Mouse (Mus musculus): ENCODE data around the gene Kcnh6.

Kcnh6 gene

GRCm38 (mm10) chr11:106007821-106008220 lies at the start of gene Kcnh6:
Gene Kcnh6 (plus strand): TSS chr11:106008124.
- DNase-seq (ENCODE audit: low read depth, low spot score): no peak

GRCm38 (mm10) chr11:105958566-105958965 lies 49.4 kb upstream of the Kcnh6 start:
- no peak for DNase-seq (ENCODE audit: low read depth, low spot score)

- no peak for DNase-seq (ENCODE audit: low read depth, low spot score)
Observed at GRCm38 (mm10) chr11:105959355-105959754, 48.6 kb upstream of the Kcnh6 start.

DNA sequence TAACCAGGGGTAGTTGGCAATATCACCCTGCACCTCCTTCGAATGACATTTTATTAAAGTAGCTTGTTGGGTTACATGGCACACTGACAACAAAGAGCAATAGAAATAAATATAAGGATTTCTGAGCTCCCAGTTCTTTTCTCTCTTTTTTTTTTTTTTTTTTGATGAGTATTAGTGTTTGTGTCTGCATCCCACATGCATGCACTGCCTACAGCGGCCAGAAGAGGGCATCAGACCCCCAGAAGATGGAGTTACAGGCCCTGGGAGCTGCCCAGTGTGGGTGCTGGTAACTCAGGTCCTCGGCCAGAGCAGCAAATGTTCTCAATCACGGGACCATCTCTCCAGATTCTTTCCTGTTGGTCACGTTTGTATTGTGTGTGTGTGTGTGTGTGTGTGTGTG lies 43.2 kb upstream of the Kcnh6 start:
- no peak for DNase-seq (ENCODE audit: low read depth, low spot score)

GRCm38 (mm10) chr11:105966288-105966687 lies 41.6 kb upstream of the Kcnh6 start:
- no peak for DNase-seq (ENCODE audit: low read depth, low spot score)

GRCm38 (mm10) chr11:105967741-105968574 lies 40.0 kb upstream of the Kcnh6 start, which contains the start of gene Ace:
Gene Ace (plus strand): TSS chr11:105967945.
- DNase-seq (ENCODE audit: low read depth, low spot score): no peak

GRCm38 (mm10) chr11:105968948-105969347 lies 39.0 kb upstream of the Kcnh6 start:
- DNase-seq (ENCODE audit: low read depth, low spot score): no peak

DNA sequence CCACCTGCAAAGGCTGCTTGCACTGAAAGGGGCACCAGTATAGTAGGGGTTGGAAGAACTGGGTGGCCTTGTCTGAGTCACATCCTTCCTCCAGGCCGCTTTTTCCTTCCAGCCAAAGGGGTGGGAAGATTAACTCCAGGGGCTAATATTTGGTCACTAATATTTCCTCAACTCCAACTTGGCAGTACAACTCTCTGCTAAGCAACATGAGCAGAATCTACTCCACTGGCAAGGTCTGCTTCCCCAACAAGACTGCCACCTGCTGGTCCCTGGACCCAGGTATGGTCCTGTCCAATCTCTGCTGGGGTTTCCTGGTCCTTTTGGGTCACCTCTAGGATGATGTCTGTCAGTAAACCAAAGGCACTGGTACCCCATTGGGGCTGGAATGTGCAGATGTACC lies 38.4 kb upstream of the Kcnh6 start:
- no peak for DNase-seq (ENCODE audit: low read depth, low spot score)

- no peak for DNase-seq (ENCODE audit: low read depth, low spot score)
Observed at GRCm38 (mm10) chr11:105974593-105974992, 33.3 kb upstream of the Kcnh6 start.

DNA sequence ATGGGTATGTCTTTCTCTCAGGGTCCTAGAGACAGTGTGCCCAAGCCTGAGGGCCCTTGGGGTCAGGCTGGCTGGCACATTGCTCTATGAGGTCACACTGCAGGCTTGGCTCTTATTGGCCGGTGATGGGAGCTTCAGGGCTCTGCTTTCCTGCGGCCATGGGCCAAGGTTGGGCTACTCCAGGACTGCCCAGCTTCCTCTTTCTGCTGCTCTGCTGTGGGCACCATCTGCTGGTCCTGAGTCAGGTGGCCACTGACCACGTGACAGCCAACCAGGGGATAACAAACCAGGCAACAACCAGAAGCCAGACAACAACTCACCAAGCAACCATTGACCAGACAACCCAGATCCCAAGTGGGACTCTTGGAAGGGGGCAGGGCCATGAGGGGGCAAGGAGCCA lies 32.9 kb upstream of the Kcnh6 start:
- DNase-seq (ENCODE audit: low read depth, low spot score): no peak

DNA sequence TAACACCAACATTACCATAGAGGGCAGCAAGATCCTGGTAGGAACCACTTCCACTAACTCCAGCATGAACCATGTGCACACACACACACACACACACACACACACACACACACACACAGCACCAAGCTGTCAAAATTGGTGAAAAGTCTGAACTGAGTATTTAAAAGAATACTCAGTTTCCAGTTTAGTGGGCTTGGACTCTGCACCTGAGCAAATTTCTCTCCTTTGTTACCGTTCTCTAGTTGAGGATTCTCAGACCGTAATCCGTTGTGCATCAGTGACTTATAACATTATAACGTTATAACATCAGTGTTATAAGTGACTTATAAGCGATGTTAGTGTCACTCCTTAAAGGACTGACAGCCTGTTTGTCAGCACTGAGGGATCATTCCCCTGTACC lies 32.3 kb upstream of the Kcnh6 start:
- no peak for DNase-seq (ENCODE audit: low read depth, low spot score)

GRCm38 (mm10) chr11:105978232-105978631 lies 29.7 kb upstream of the Kcnh6 start:
- DNase-seq (ENCODE audit: low read depth, low spot score): no peak

DNA sequence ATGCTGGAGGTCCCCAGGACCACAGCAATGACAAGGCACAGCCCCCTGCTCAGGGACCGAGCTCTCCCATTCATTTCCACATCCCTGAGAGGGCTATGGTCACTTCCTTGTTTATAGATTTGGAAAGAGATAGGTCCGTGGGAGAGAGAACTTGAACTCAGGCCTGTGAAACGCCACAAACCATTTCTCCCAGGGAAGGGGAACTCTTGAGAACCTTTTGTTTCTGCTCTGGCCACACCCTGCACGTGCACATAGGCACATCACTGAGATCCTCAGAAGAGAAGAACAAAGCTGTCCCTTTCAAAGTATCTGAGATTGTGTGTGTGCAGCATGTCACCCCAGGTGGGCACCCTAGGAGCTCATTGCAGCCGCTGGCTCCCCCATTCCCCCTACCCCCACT lies 29.3 kb upstream of the Kcnh6 start:
- no peak for DNase-seq (ENCODE audit: low read depth, low spot score)

DNA sequence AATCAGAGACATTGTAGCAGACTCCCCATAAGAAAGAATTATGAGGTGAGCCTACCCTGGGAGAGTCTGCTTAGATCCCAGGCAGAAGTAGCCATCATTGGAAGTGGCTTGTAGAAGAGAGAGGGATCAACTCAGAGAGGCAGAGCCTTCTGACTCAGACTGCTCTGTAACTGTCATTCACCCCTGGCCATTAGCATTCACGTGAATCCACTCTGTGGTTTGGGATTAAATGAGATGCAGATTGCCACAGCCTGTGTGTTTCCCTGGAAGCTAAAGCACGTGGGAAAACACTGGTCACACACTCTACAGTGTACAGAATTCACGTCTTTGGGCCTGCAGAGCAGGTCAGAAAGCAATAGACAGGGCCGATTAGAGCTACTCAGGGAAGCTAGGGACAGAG lies 23.5 kb upstream of the Kcnh6 start:
- DNase-seq (ENCODE audit: low read depth, low spot score): no peak

GRCm38 (mm10) chr11:105987446-105987845 lies 20.5 kb upstream of the Kcnh6 start:
- no peak for DNase-seq (ENCODE audit: low read depth, low spot score)

- DNase-seq (ENCODE audit: low read depth, low spot score): no peak
Observed at GRCm38 (mm10) chr11:105989446-105989845, 18.5 kb upstream of the Kcnh6 start.

GRCm38 (mm10) chr11:105990231-105990630 lies 17.7 kb upstream of the Kcnh6 start:
- DNase-seq (ENCODE audit: low read depth, low spot score): no peak

GRCm38 (mm10) chr11:105994375-105994774 lies 13.5 kb upstream of the Kcnh6 start, which contains the start of gene Ace3:
Gene Ace3 (plus strand): TSS chr11:105994675.
- no peak for DNase-seq (ENCODE audit: low read depth, low spot score)

DNA sequence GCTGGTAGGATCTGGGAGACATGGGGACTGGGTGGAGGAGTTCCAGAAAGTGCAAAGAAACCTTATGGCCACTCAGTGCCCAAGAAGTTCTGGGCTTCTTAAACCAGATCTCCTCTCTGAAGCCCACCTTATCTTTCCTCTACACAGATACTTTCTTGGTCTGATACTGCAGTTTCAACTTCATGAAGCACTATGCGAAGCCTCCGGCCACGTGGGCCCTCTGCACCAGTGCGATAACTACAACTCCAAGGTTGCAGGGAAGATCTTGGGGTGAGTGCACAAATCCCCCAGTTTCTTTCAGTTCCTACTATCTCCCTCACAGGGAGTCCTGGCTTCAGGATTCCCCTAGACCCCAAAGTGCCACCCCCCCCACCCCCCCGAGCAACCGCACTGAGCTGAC lies 7.9 kb upstream of the Kcnh6 start:
- DNase-seq (ENCODE audit: low read depth, low spot score): no peak

DNA sequence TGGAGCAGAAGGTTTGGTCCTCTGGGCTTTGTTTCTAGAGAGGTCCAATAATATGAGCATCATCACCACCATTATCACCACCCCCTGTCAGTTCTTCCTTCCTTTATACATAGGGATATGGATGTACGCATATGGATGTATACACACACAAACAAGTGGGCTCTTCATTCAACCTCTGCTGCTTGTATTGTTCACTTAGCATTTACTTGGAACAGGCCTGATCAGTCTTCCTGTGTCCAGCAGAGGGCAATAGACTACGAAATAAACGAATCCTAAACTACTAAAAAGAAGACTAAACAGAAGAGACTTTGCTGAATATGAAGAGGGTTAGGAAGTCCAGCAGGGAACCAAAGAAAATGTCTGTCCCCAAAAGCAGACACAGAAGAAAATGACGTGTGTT lies 6.2 kb upstream of the Kcnh6 start:
- DNase-seq (ENCODE audit: low read depth, low spot score): no peak

GRCm38 (mm10) chr11:106004576-106004975 lies 3.3 kb upstream of the Kcnh6 start:
- no peak for DNase-seq (ENCODE audit: low read depth, low spot score)

DNA sequence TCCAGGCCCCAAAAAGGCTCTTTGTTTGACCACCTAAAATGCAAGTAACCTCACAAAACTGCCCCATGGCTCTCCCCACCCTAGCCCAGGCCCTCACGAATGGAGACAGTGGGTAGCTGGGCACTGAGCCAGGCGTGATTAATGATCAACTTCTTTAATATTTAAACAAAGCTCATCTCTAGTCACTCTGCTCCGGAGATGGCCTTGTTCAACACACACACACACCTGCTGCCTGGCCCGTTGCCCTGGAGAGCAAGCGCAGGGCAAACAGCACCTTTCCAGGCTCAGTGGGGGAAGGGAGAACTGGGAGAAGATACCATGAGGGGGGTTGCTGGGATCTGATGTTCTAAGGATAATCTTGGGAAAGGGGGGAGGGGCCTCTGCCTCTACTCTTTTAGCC lies 2.0 kb upstream of the Kcnh6 start:
- DNase-seq (ENCODE audit: low read depth, low spot score): no peak

DNA sequence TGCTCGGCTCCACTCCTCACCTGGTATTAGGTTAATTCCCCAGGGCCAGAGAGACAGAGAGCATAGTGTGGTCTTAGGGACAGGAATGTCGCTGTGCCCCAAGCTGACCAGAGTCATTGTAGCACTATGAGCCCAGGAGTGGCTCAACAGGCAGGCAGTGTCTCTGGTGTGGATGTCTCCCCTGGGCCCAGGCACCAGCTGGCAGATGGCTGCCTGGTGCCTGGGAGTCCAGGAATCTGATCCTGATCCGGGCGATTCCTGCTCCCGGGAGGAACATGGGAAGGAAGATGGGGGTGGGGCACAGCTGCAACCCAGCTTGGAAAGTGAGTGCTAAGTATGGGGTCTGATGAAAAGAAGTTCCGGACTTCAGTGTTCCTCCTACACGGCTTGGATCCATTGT lies 4.8 kb downstream of the Kcnh6 start:
- no peak for DNase-seq (ENCODE audit: low read depth, low spot score)
